Mouse (Mus musculus) lung, postnatal 14 days (tissue): ENCODE measurements around the gene Zranb3.
"Not testable (repeated sequence)": the region's sequence is repeated elsewhere in the genome, so short reads cannot be mapped to it uniquely, and the experiment has no call there.

ENCODE experiments used
- DNase-seq: peaks from one replicate; pipeline ENCODE4 v3.0.0; 2021

The Zranb3 gene

GRCm38 (mm10) chr1:127989387-127989786 is 113.5 kb downstream of the Zranb3 start:
- no peak for DNase-seq

GRCm38 (mm10) chr1:127988246-127988645 is 114.6 kb downstream of the Zranb3 start:
- no peak for DNase-seq

GRCm38 (mm10) chr1:127985391-127985790 is 117.5 kb downstream of the Zranb3 start:
- no peak for DNase-seq

GRCm38 (mm10) chr1:127983274-127983993 is 119.4 kb downstream of the Zranb3 start:
- no peak for DNase-seq

GRCm38 (mm10) chr1:127982268-127982667 is 120.6 kb downstream of the Zranb3 start:
- no peak for DNase-seq

GRCm38 (mm10) chr1:127980911-127981559 is 121.8 kb downstream of the Zranb3 start:
- no peak for DNase-seq

GRCm38 (mm10) chr1:127978125-127978524 is 124.7 kb downstream of the Zranb3 start:
- no peak for DNase-seq

- DNase-seq = no peak
Measured at GRCm38 (mm10) chr1:127976106-127976505, 126.7 kb downstream of the Zranb3 start.

GRCm38 (mm10) chr1:127975676-127976075 is 127.2 kb downstream of the Zranb3 start:
- no peak for DNase-seq

GRCm38 (mm10) chr1:127974082-127974481 is 128.8 kb downstream of the Zranb3 start:
- no peak for DNase-seq

- DNase-seq = no peak
Measured at GRCm38 (mm10) chr1:127970870-127971269, 132.0 kb downstream of the Zranb3 start.

- DNase-seq = no peak
Measured at GRCm38 (mm10) chr1:127963326-127963725, 139.5 kb downstream of the Zranb3 start.

GRCm38 (mm10) chr1:127961140-127961539 is 141.7 kb downstream of the Zranb3 start:
- DNase-seq = no peak

GRCm38 (mm10) chr1:127959312-127959718 is 143.5 kb downstream of the Zranb3 start:
- DNase-seq = no peak

- DNase-seq = no peak
Measured at GRCm38 (mm10) chr1:127958801-127959200, 144.0 kb downstream of the Zranb3 start.

GRCm38 (mm10) chr1:127956524-127956923 is 146.3 kb downstream of the Zranb3 start:
- no peak for DNase-seq

- no peak for DNase-seq
Measured at GRCm38 (mm10) chr1:127954800-127955199, 148.0 kb downstream of the Zranb3 start.

- DNase-seq = not testable (repeated sequence)
Measured at GRCm38 (mm10) chr1:127954198-127954597, 148.6 kb downstream of the Zranb3 start.

GRCm38 (mm10) chr1:127952276-127952675 is 150.6 kb downstream of the Zranb3 start:
- no peak for DNase-seq

- DNase-seq = no peak
Measured at GRCm38 (mm10) chr1:127948748-127949147, 154.1 kb downstream of the Zranb3 start.

GRCm38 (mm10) chr1:127946615-127947249 is 156.1 kb downstream of the Zranb3 start:
- no peak for DNase-seq

- peak; percentile 5 for DNase-seq
Measured at GRCm38 (mm10) chr1:127945696-127946575, 156.9 kb downstream of the Zranb3 start.

GRCm38 (mm10) chr1:127943516-127943915 is 159.3 kb downstream of the Zranb3 start:
- no peak for DNase-seq
